Mouse (Mus musculus): ENCODE results near the gene Endog.
"Not testable (repeated sequence)": the region's sequence is repeated elsewhere in the genome, so short reads cannot be mapped to it uniquely, and the experiment has no call there.

Gene Endog

GRCm38 (mm10) chr2:30171371-30171996 is at the start of gene Endog:
Gene Endog, plus strand, starts transcription at chr2:30171493.
- DNase-seq (ENCODE audit: low spot score), result peak; percentile 92

- no peak for DNase-seq (ENCODE audit: low spot score)
These were observed 48.5 kb upstream of the Endog start for GRCm38 (mm10) chr2:30122766-30123165.

DNA sequence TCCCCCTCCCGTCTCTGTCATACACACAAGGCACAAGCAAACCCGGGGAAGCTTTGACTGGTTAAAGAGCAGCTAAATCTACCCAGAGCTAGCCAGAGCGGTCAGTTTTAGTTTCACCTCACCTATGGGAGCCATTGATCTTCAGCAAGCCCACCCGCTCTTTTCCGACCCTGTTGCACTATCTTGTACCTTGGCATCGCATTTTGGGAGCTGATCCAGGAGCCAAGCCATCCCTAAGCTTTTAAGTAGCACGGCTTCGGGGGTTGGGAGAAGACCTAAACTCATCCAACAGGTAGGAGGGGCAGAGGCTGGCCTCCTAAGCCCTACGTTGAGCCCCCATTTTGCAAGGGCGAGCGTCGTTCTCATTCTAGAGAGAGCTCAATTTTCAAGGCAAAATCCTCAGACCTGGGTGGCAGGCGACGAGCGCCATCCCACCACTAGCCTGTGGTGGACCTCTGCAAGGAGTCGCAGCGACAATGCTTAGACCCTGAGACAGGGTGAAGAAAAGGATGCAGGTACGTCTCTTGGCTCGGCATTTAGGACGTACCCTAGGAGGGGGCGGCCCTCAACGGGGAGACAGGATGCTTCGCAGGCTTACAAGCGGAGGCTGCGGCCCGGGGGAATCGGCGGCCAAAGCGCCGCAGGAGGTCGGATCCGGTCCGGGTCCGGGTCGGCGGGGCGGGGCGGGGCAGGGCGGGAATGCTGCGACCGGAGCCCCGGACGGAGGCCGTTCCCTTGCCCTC is 47.4 kb upstream of the Endog start:
- DNase-seq (ENCODE audit: low spot score), result no peak

- DNase-seq (ENCODE audit: low spot score), result peak; percentile 97
These were observed 46.6 kb upstream of the Endog start, which contains the start of gene Zer1 for GRCm38 (mm10) chr2:30124472-30125274. Gene Zer1, minus strand, starts transcription at chr2:30124585.

DNA sequence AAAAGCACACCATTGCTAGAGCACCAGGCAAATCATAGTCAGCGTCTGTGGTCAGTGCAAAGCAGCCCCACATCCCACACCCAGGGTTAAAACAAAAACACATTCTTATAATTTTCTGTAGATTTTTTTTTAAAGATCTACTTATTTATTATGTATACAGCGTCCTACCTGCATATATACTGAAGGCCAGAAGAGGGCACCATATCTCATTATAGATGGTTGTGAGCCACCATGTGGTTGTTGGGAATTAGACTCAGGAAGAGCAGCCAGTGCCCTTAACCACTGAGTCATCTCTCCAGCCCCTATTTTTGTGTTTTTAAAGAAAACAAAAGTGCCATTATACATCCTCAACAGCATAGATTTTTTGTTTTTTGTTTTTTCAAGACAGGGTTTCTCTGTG is 42.5 kb upstream of the Endog start:
- DNase-seq (ENCODE audit: low spot score), result peak; percentile 57

DNA sequence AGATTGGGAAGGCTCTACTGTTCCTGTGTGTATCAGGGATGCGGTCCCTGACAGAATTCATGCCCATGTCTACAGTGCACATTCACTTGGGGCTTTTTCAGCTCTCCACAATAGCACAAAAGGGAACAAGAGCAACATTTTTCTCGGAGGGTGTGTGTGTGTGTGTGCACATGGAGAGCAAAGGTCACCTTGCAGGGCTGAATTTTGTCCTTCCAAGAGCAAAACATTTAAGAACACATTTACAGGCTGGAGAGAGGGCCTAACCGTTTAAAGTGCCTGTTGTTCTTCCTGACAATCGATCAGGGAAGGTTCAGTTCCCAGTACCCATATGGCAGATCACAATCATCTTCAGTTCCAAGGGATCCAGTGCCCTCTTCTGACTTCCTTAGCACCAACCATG is 41.1 kb upstream of the Endog start:
- no peak for DNase-seq (ENCODE audit: low spot score)

- not testable (repeated sequence) for DNase-seq (ENCODE audit: low spot score)
These were observed 40.1 kb upstream of the Endog start for GRCm38 (mm10) chr2:30131240-30131639.

GRCm38 (mm10) chr2:30132801-30133612 is 38.3 kb upstream of the Endog start:
- DNase-seq (ENCODE audit: low spot score), result peak; percentile 48

DNA sequence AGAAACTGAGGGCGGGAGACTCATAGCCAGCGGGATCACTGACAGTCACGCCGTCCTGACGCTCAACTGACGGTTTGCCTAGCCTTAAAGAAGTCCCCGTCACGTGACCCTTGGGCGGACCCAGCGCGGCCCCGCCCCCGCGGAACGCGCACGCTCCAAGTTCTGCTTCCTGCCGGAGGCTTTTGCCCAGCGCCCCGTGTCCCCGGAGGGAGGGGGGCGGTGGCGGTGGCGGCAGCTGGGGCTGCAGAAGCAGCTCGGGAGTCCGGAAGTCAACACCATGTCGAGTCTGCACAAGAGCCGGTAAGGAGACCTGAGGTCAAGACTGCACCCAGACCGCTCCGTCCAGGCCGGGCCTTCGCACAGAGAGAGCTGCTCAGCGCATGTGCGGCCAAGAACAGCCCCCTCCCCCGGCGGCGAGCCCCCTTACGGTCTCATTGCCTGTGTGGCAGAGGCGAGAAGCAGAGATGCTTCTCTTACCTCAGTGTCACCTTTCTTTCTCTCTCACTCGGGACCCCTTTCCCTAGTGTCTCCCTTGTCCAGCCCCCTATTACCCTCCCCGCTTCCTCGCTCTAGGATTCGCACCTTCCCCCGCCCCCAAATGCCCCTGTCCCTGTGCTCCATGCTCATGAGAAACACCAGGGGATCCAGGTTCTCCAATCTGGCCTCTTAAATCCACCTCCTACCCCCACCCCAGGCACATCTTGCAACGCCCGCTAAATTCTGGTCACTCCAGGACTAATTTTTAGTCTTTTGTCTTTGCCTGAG is 37.5 kb upstream of the Endog start, which contains the start of gene Tbc1d13:
Gene Tbc1d13, plus strand, starts transcription at position 134 of the 765 bp plus-strand sequence.
- DNase-seq (ENCODE audit: low spot score), result peak; percentile 98

DNA sequence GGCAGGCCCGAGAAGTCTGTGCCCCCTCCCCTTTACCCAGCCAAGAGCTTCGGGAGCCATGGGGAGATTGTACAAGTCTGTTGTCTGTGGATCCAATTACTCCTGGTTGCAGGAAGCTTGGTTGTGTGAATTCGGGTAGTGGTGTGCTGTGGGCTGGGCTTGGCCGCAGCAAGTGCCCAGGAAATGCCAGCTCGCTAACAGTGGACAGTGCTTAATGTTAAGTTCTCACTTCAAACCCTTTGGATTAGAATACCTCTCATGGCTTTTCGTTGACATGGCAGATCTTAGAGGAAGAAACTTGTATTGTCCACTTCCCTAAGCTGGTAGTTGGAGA is 36.9 kb upstream of the Endog start:
- DNase-seq (ENCODE audit: low spot score), result no peak

DNA sequence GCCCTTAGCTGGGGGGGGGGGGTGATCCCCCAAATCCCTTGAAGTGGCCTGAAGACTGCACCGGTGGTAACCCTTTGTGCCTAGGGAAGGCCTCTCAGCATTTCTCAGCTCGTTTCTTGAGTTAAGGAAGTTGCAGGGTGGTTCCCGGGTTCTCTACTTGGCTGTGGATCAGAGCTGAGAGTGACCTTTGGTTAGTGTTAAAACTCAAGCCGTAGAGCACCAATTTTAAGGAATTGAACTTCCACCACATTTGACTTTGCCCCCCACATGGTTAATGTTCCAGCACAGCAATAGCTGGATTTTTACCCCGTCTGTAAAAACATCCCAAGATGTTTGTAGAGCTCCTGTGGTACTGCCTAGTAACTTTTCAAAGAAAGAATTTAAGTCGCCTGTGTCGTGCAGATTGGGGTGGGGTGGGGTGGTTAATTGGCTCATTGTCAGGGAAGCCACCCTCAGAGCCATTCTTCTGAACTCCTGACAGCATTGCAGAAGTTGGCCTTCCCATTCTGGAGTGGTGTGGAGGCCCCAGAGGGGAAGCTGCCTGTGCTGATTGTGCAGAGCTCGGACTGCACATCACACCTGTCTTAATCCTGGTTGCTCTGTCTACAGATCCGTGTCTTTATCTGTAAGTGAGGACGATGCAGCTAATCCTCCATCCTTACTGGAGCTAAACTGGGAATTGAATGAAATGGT is 36.2 kb upstream of the Endog start:
- DNase-seq (ENCODE audit: low spot score), result no peak

- DNase-seq (ENCODE audit: low spot score), result no peak
These were observed 34.8 kb upstream of the Endog start for GRCm38 (mm10) chr2:30136458-30136857.

GRCm38 (mm10) chr2:30140021-30140420 is 31.3 kb upstream of the Endog start:
- DNase-seq (ENCODE audit: low spot score), result not testable (repeated sequence)

GRCm38 (mm10) chr2:30144436-30144835 is 26.9 kb upstream of the Endog start:
- no peak for DNase-seq (ENCODE audit: low spot score)

DNA sequence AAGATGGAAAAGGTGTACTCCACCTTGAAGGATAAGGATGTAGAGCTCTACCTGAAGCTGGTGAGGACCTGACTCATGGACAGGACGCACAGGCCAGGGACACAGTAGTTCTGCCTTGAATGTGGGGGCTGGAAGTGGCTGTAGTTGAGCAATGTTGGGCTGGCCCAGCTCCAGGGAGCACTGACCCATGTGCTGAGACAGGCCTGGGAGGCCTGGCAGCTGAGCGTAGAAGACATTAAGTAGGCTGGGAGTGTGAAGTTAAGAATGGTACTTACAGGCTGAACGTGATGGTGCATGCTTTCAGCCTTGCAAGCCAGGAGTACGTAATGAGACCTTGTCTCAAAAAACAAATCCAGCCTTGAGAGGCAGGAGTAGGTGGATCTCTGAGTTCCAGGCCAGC is 23.8 kb upstream of the Endog start:
- DNase-seq (ENCODE audit: low spot score), result peak; percentile 78

- no peak for DNase-seq (ENCODE audit: low spot score)
These were observed 19.5 kb upstream of the Endog start for GRCm38 (mm10) chr2:30151840-30152239.

- no peak for DNase-seq (ENCODE audit: low spot score)
These were observed 18.7 kb upstream of the Endog start for GRCm38 (mm10) chr2:30152616-30153015.

DNA sequence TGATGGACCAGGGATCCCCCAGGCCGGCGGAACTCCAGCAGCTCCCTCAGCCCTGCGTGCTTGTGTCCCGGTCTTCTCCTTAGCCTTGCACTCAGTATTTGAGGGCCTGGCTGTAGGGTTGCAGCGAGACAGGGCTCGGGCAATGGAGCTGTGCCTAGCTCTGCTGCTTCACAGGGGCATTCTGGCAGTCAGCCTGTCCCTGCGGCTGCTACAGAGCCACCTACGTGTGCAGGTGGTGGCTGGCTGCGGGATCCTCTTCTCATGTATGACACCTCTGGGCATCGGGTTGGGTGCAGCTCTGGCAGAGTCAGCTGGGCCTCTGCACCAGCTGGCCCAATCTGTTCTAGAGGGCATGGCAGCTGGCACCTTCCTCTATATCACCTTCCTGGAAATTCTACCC is 11.4 kb upstream of the Endog start:
- not testable (repeated sequence) for DNase-seq (ENCODE audit: low spot score)

- DNase-seq (ENCODE audit: low spot score), result peak; percentile 46
These were observed 9.5 kb upstream of the Endog start for GRCm38 (mm10) chr2:30161809-30162208.

- DNase-seq (ENCODE audit: low spot score), result no peak
These were observed 6.9 kb upstream of the Endog start for GRCm38 (mm10) chr2:30164340-30164932.

All from lung, postnatal 25 days (tissue).